Mouse (Mus musculus) adrenal gland, postnatal 36 days (tissue): ENCODE results near the gene Ube2u. TPM values are rescaled to one million over a fixed set of nuclear protein-coding genes. Genes with fewer than 3 reads are reported as not detected.

Experiments
- DNase-seq, 2 experiments: peaks; one replicate each; pipeline ENCODE4 v3.0.0; 2021; ENCODE audit warnings: mixed read lengths in 1 of 2
- total RNA-seq, 2 experiments: library from RNA; stranded (reverse); gene quantifications; 2 replicates each; pipeline ENCODE4 v1.2.3; 2021

Ube2u gene
- total RNA-seq, 2 experiments from 2014 or later, result 0.16 TPM; not detected in 1

GRCm38 (mm10) chr4:100547905-100548304 lies 69.3 kb downstream of the Ube2u start:
- peak in 1 of 2 experiments; percentile 10 for DNase-seq

- DNase-seq, result no peak
Measured at GRCm38 (mm10) chr4:100553296-100553695, 74.6 kb downstream of the Ube2u start.

- peak; percentile 77 to 82 for DNase-seq
Measured at GRCm38 (mm10) chr4:100588236-100589206, 109.9 kb downstream of the Ube2u start.

- DNase-seq, result no peak
Measured at GRCm38 (mm10) chr4:100595771-100596170, 117.1 kb downstream of the Ube2u start.

GRCm38 (mm10) chr4:100596630-100597029 lies 118.0 kb downstream of the Ube2u start:
- DNase-seq, result no peak

GRCm38 (mm10) chr4:100597049-100597448 lies 118.4 kb downstream of the Ube2u start:
- no peak for DNase-seq
